Mouse (Mus musculus) intestine, postnatal 0 days (tissue): ENCODE data around the gene Cfl1. TPM values are rescaled to one million over a fixed set of nuclear protein-coding genes. Genes with fewer than 3 reads are reported as not detected.

Experiments used
- ATAC-seq: fragments of 200-750 bp; cut with Nextera tagmentation; 2 replicates; pipeline ENCODE4 v1.8.0; 2017; ENCODE audit warnings: mild to moderate bottlenecking, moderate TSS enrichment, moderate library complexity
- H3K27ac ChIP-seq: fragments of 300-500 bp; sonication (generic); 2 replicates; pipeline ENCODE4 v1.5.1; 2014; ENCODE audit warnings: mild to moderate bottlenecking, low read depth, low read length, moderate library complexity
- H3K27me3 ChIP-seq: fragments of 300-500 bp; sonication (generic); replicated peaks from 2 replicates; pipeline ENCODE4 v1.6.1; 2014; ENCODE audit warnings: low read length, mixed read lengths; ENCODE audit not compliant: control insufficient read depth, insufficient read depth
- H3K36me3 ChIP-seq: fragments of 300-500 bp; sonication (generic); 2 replicates; pipeline ENCODE4 v1.6.1; 2014; ENCODE audit warnings: mild to moderate bottlenecking, moderate library complexity; ENCODE audit not compliant: control insufficient read depth, insufficient read depth
- H3K4me1 ChIP-seq: fragments of 300-500 bp; sonication (generic); replicated peaks from 2 replicates; pipeline ENCODE4 v1.6.1; 2014; ENCODE audit warnings: antibody characterized with exemption, low read length, mixed read lengths; ENCODE audit not compliant: control insufficient read depth, insufficient read depth
- H3K4me2 ChIP-seq: fragments of 300-500 bp; sonication (generic); replicated peaks from 2 replicates; pipeline ENCODE4 v1.6.1; 2014; ENCODE audit warnings: low read depth, mild to moderate bottlenecking, moderate library complexity
- H3K4me3 ChIP-seq: fragments of 300-500 bp; sonication (generic); 2 replicates; pipeline ENCODE4 v1.5.1; 2014; ENCODE audit warnings: low read depth, low read length
- H3K9ac ChIP-seq: fragments of 300-500 bp; sonication (generic); 2 replicates; pipeline ENCODE4 v1.6.1; 2014; ENCODE audit warnings: mild to moderate bottlenecking, low read depth, low read length
- H3K9me3 ChIP-seq: fragments of 300-500 bp; sonication (generic); 2 replicates; pipeline ENCODE4 v1.6.1; 2016; ENCODE audit warnings: mixed run types; ENCODE audit not compliant: control insufficient read depth
- CTCF ChIP-seq: sonication (generic); IDR thresholded peaks from 2 replicates; pipeline ENCODE4 v1.5.1; 2016; ENCODE audit warnings: low read depth, mild to moderate bottlenecking, control low read depth, antibody characterized with exemption, moderate library complexity
- WGBS: fragments of 180-500 bp; shearing (Covaris S2); extraction: QIAGEN DNeasy Blood & Tissue Kit; methylation state at CpG from one replicate; pipeline ENCODE4 v1.1.7; 2014; 5-methylcytosine and 5-hydroxymethylcytosine counted together
- polyA plus RNA-seq: library from polyadenylated mRNA; unstranded; fragments of >200 nt; fragmentation: Nextera tagmentation; extraction: Ambion mirVana; gene quantifications from 2 replicates; pipeline ENCODE4 v1.2.1, GENCODE M21; 2015

Cfl1 gene
- polyA plus RNA-seq, 1 experiment from 2014 or later = 1,786 TPM

DNA sequence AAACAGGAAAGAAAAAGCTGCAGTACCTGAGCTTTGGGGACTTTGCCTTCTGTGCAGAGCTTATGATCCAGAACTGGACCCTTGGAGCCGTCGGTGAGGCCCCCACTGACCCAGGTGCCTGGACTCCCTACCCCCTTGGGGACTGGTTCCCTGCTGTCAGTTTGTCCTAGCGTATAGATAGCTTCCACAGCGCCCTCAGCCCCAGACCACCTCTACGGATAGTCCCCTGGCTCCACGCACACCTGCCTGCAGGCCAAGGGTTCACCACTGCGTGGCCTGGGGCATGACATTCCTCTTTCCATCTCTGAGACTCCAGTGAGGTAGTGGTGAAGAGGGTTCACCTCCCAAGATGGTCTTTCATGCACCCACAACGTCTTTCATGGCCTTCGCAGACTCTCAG lies 27.0 kb upstream of the Cfl1 start:
- Histone ChIP-seq H3K4me1 (peaks cover 4% of the 10 kb centered on the region; the same call in 1 of the 2 replicates), H3K27me3 (no peaks in the 10 kb centered on the region), H3K9me3 (no peaks in the 10 kb centered on the region), H3K27ac (no peak overlapping the region), H3K9ac (no peak overlapping the region), H3K36me3 (peaks cover 53% of the 10 kb centered on the region), H3K4me2 (no peak overlapping the region), H3K4me3 (no peak overlapping the region)
- no peak for ATAC-seq
- 90% methylated on average over 9 of the region's 9 CpGs for WGBS
- no peak for TF ChIP-seq CTCF

DNA sequence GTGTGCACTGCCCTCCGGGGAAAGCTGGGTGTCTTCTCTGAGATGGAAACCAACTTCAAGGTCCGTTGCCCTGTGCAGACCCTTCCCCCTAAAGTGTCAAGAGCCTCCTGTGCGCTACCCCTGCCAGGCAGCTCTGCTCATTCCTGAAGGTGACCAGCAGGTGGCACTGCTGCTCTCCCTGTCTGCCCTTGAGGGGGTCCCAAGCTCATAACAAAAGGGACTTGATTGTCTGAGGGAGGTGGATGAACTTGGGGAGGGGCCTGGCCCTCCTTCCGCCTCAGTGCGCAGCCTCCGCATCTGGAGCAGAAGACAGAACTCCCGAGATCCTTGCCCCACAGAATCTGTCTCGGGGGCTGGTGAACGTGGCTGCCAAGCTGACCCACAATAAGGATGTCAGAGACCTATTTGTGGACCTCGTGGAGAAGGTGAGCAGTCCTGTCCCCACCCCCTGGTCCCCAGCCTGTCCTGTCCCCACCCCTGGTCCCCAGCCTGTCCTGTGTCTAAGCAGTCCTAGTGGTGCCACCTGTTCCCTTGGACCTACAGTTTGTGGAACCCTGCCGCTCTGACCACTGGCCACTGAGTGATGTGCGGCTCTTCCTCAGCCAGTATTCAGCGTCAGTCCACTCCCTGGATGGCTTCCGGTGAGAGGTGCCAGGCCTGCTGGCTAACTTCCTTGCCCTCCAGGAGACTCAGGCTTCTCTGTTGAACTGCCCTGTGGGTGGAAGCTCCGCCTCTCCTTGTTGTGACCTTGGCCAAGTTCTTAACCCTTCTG lies 26.3 kb upstream of the Cfl1 start:
- no peaks in the 10 kb centered on the region for H3K27me3 ChIP-seq
- peak; percentile 94 for TF ChIP-seq CTCF
- H3K4me2 ChIP-seq = peak overlapping the region; percentile 17
- no peak overlapping the region for H3K4me3 ChIP-seq
- no peak for ATAC-seq
- no peak overlapping the region for H3K9ac ChIP-seq
- H3K4me1 ChIP-seq = peaks cover 4% of the 10 kb centered on the region; the same call in 1 of the 2 replicates
- no peak overlapping the region for H3K27ac ChIP-seq
- no peaks in the 10 kb centered on the region for H3K9me3 ChIP-seq
- peaks cover 53% of the 10 kb centered on the region for H3K36me3 ChIP-seq
- 45% methylated on average over 15 of the region's 15 CpGs for WGBS

DNA sequence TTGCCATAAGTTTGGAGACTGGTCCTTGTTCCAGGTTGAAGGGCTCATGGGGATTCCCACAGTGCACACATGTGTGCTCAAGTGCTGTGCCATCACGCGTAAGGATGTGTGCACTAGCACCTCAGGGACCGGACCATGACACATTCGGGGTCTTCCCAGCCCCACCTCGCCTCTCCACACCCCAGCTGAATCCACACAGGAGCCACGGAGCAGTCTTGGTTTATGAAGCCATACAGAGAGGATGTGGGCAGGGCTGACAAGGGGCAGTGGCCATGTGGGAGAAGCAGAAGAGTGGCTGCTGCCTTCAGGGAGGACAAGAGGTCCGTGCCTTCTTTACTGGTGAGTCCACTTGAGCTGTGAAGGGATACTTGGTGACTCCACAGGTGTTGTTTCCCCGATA lies 25.2 kb upstream of the Cfl1 start:
- 98% methylated on average over 8 of the region's 8 CpGs for WGBS
- Histone ChIP-seq H3K4me3 (no peak overlapping the region), H3K36me3 (peaks cover 53% of the 10 kb centered on the region), H3K27ac (no peak overlapping the region), H3K4me1 (peaks cover 2% of the 10 kb centered on the region; the same call in 1 of the 2 replicates), H3K4me2 (no peak overlapping the region), H3K9me3 (no peaks in the 10 kb centered on the region), H3K27me3 (no peaks in the 10 kb centered on the region), H3K9ac (no peak overlapping the region)
- no peak for TF ChIP-seq CTCF
- ATAC-seq = no peak

DNA sequence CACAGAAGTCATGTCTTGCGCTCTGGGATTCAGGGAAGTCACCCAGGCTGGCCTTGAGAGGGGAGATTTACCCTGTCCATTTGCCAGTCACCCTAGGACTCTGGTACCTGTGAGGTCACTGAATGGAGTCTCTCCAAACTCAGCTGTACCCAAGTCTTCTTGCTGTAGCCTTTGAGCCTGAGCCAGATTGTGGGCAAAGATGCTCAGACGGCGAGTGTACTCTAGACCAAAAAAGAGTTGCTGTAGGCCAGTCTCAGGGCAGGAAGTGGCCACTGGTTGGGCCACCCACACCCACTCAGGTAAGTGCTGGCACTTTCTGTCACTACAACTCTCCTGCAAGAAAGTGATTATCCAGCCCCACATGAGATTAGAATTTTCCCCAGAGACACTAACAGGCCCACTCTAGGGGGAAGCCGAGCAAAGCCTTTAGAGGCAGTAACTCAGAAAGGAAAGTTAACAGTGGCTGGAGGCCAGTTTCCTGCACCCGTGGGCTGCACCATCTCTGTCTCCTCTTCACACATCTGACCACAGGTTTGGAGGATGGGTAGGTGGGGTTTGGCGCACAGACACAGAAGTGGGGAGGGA lies 23.2 kb upstream of the Cfl1 start:
- H3K36me3 ChIP-seq = peaks cover 53% of the 10 kb centered on the region
- H3K4me3 ChIP-seq = no peak overlapping the region
- ATAC-seq = no peak
- no peak overlapping the region for H3K4me2 ChIP-seq
- no peak for TF ChIP-seq CTCF
- no peaks in the 10 kb centered on the region for H3K27me3 ChIP-seq
- no peak overlapping the region for H3K27ac ChIP-seq
- H3K9me3 ChIP-seq = no peaks in the 10 kb centered on the region
- 90% methylated on average over 6 of the region's 6 CpGs for WGBS
- H3K4me1 ChIP-seq = no peaks in the 10 kb centered on the region
- no peak overlapping the region for H3K9ac ChIP-seq

GRCm38 (mm10) chr19:5468374-5468773 lies 21.9 kb upstream of the Cfl1 start, which contains the start of gene Ctsw:
Gene Ctsw (minus strand): TSS chr19:5468507.
- peaks cover 42% of the 10 kb centered on the region for H3K36me3 ChIP-seq
- no peaks in the 10 kb centered on the region for H3K27me3 ChIP-seq
- no peaks in the 10 kb centered on the region for H3K9me3 ChIP-seq
- ATAC-seq = no peak
- H3K4me3 ChIP-seq = no peak within 1 kb of the TSS
- no peak for TF ChIP-seq CTCF
- WGBS = 47% methylated on average over 5 of the region's 5 CpGs
- H3K27ac ChIP-seq = no peak within 1 kb of the TSS
- H3K4me2 ChIP-seq = no peak within 1 kb of the TSS
- H3K9ac ChIP-seq = no peak within 1 kb of the TSS
- H3K4me1 ChIP-seq = no peaks in the 10 kb centered on the region

DNA sequence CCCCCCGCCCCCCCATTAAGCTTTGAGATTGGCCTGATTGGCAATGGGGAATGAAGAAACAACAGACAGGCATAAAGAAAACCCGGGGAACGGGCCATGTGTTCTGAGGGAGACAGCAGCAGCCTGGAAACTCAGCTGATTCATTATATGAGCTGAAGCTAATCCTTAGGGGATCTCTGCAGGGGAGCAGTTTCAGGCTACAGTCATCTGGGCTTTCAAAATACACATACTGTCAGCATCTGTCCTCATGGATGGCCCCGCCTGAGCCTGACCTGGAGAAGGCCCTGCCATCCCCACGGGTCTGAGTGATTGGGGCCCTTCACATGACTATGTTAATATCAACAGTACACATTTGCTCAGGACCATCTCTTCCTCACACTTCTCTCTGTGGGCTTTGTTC lies 18.4 kb upstream of the Cfl1 start:
- no peaks in the 10 kb centered on the region for H3K27me3 ChIP-seq
- no peak for TF ChIP-seq CTCF

More for the DNA sequence above, 18.4 kb upstream of the Cfl1 start:
- no peak for ATAC-seq
- H3K9me3 ChIP-seq = no peaks in the 10 kb centered on the region
- no peak overlapping the region for H3K4me3 ChIP-seq
- H3K4me2 ChIP-seq = no peak overlapping the region
- no peaks in the 10 kb centered on the region for H3K4me1 ChIP-seq
- no peak overlapping the region for H3K27ac ChIP-seq
- WGBS = 60% methylated on average over 5 of the region's 5 CpGs
- H3K36me3 ChIP-seq = peaks cover 10% of the 10 kb centered on the region; the same call in 1 of the 2 replicates
- H3K9ac ChIP-seq = no peak overlapping the region
